Mouse (Mus musculus) testis, adult 2 months (tissue): ENCODE results near the gene Dhx30. TPM values are rescaled to one million over a fixed set of nuclear protein-coding genes. Genes with fewer than 3 reads are reported as not detected.
"Not testable (repeated sequence)": the region's sequence is repeated elsewhere in the genome, so short reads cannot be mapped to it uniquely, and the experiment has no call there.

ENCODE experiments used
- H3K27ac ChIP-seq: fragments of 200-500 bp; 2 replicates; pipeline ENCODE4 v1.5.1; 2012; ENCODE audit warnings: low read depth, low read length; ENCODE audit not compliant: control insufficient read depth, insufficient read depth
- H3K27me3 ChIP-seq: fragments of 200-500 bp; 2 replicates; pipeline ENCODE4 v1.6.1; 2012; ENCODE audit warnings: mild to moderate bottlenecking, low read length, moderate library complexity; ENCODE audit not compliant: control insufficient read depth, insufficient read depth
- H3K36me3 ChIP-seq: fragments of 200-500 bp; 2 replicates; pipeline ENCODE4 v1.6.1; 2012; ENCODE audit warnings: mild to moderate bottlenecking, low read length; ENCODE audit not compliant: control insufficient read depth, insufficient read depth
- H3K4me1 ChIP-seq: fragments of 200-500 bp; 2 replicates; pipeline ENCODE4 v1.6.1; 2012; ENCODE audit warnings: low read length; ENCODE audit not compliant: control insufficient read depth, insufficient read depth
- H3K4me3 ChIP-seq: fragments of 200-500 bp; 2 replicates; pipeline ENCODE4 v1.5.1; 2012; ENCODE audit warnings: low read depth, mild to moderate bottlenecking, low read length, moderate library complexity, mixed read lengths; ENCODE audit not compliant: control insufficient read depth
- CTCF ChIP-seq: fragments of 200-500 bp; IDR thresholded peaks from 2 replicates; pipeline ENCODE4 v1.5.1; 2012; ENCODE audit warnings: low read depth, mild to moderate bottlenecking, inconsistent platforms, low read length, moderate library complexity; ENCODE audit not compliant: control insufficient read depth, insufficient read depth, insufficient replicate concordance
- POLR2A ChIP-seq: fragments of 200-500 bp; IDR thresholded peaks from 2 replicates; pipeline ENCODE4 v1.6.1; 2012; ENCODE audit warnings: low read depth, mild to moderate bottlenecking, inconsistent platforms, low read length, moderate library complexity; ENCODE audit not compliant: control insufficient read depth
- polyA plus RNA-seq: library from polyadenylated mRNA; depleted of rRNA; stranded (reverse); fragments of >200 nt; gene quantifications from 2 replicates; pipeline ENCODE4 v1.2.3, GENCODE M21; 2012

Gene Dhx30
- polyA plus RNA-seq, 1 experiment = 160 TPM

DNA sequence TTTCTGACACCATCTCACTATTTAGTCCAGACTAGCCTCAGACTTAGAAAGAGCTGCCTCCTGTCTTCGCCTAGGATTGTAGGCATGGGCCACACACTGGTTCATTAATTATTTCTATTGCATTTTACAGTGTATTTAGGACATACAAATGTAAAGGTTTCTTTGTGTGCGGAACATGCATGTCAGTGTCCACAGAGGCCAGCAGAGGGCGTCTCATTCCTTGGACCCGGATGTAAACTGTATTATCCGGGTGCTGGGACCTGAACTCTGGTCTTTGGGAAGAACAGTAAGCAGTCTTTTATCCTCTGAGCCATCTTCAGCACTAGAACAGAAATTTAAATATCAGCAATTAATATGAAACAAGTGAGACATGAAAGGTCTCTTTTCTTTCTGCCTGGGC, 16.5 kb upstream of the Dhx30 start:
- peaks cover 8% of the 10 kb centered on the region for H3K4me1 ChIP-seq
- no peak overlapping the region for H3K27ac ChIP-seq
- TF ChIP-seq POLR2A = no peak
- H3K36me3 ChIP-seq = no peaks in the 10 kb centered on the region
- H3K27me3 ChIP-seq = no peaks in the 10 kb centered on the region
- H3K4me3 ChIP-seq = no peak overlapping the region

- Histone ChIP-seq H3K4me3 (peak overlapping the region; percentile 95), H3K4me1 (peaks cover 8% of the 10 kb centered on the region), H3K27ac (no peak overlapping the region), H3K36me3 (no peaks in the 10 kb centered on the region), H3K27me3 (no peaks in the 10 kb centered on the region)
- TF ChIP-seq CTCF (no peak), POLR2A (no peak)
Observed at GRCm38 (mm10) chr9:110132921-110133320, 15.3 kb upstream of the Dhx30 start.

- H3K4me1 ChIP-seq = peaks cover 8% of the 10 kb centered on the region
- TF ChIP-seq CTCF (no peak), POLR2A (no peak)
- no peaks in the 10 kb centered on the region for H3K27me3 ChIP-seq
- H3K36me3 ChIP-seq = no peaks in the 10 kb centered on the region
- H3K27ac ChIP-seq = peak overlapping the region; percentile 95
- peak overlapping the region; percentile 95 for H3K4me3 ChIP-seq
Observed at GRCm38 (mm10) chr9:110132201-110132605, 14.6 kb upstream of the Dhx30 start.

DNA sequence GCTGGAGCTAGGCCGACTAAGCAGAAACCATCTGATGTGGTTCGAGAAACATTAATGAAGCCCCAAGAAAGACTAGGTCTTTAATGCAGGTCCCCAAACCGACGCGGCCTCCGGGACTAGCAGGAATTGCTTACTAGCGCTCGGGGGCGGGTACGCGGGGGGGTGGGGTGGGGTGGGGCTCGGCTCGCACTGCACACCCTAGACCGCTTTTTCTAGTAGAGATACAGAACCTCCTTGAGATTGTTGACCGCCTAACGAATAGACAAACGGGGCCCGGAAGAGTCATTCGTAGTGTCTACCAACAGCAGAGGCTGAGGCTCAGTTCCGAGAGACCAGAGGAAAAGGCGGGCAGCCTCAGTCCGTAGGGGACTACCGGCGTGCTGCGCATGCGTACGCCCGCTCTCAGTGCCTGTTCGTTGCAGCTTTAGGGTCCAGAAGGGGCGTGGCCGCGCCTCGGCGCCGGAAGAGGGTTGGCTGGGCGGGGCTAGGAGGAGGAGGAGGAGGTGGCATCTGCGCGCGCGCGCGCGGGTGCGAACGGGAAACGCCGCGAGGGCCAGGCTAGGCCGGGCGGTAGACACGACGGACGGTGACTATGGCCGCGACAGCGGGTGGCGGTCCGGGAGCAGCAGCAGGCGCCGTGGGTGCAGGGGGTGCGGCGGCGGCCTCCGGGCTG, 14.0 kb upstream of the Dhx30 start:
- Histone ChIP-seq H3K27ac (peak overlapping the region; percentile 95), H3K4me1 (peaks cover 8% of the 10 kb centered on the region), H3K4me3 (peak overlapping the region; percentile 95), H3K27me3 (no peaks in the 10 kb centered on the region), H3K36me3 (no peaks in the 10 kb centered on the region)
- TF ChIP-seq POLR2A = peak; percentile 98
- no peak for TF ChIP-seq CTCF

- TF ChIP-seq POLR2A (no peak), CTCF (no peak)
- H3K36me3 ChIP-seq = no peaks in the 10 kb centered on the region
- H3K27ac ChIP-seq = peak overlapping the region; percentile 95
- no peaks in the 10 kb centered on the region for H3K27me3 ChIP-seq
- H3K4me1 ChIP-seq = peaks cover 8% of the 10 kb centered on the region
- H3K4me3 ChIP-seq = peak overlapping the region; percentile 95
Observed at GRCm38 (mm10) chr9:110130896-110131524, 13.4 kb upstream of the Dhx30 start.

DNA sequence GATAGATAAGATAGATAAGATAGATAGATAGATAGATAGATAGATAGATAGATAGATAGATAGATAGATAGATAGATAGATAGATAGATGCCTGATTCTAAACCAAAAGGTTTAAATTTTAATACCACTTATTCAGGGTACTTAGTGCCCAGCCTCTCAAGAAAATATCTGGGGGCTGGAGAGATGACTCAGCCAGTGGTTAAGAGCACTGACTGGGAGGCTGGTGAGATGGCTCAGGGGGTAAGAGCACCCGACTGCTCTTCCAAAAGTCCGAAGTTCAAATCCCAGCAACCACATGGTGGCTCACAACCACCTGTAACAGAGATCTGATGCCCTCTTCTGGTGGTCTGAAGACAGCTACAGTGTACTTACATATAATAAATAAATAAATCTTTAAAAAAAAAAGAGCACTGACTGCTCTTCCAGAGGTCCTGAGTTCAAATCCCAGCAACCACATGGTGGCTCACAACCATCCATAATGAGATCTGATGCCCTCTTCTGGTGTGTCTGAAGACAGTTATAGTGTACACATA, 6.4 kb upstream of the Dhx30 start:
- H3K27ac ChIP-seq, H3K4me3 ChIP-seq, H3K27me3 ChIP-seq, H3K4me1 ChIP-seq, H3K36me3 ChIP-seq: not testable (repeated sequence)

DNA sequence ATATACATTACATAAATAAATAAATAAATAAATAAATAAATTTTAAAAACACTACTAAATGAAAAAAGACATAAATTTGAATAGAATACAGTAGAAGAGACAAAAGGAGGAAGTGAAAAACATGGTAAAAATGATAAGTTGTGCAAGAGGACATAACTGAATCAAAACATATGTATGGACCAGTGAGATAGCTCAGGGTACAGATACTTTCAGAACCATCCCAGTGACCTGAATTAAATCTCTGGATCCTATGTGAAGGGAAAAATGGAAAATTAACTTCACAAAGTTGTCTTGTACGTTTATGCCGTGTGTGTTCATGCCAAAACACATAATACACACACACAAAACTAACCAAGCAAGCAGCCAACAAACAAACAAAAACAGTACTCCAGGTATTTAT, 5.7 kb upstream of the Dhx30 start:
- H3K36me3 ChIP-seq = no peaks in the 10 kb centered on the region
- H3K4me3 ChIP-seq = no peak overlapping the region
- H3K27me3 ChIP-seq = no peaks in the 10 kb centered on the region
- TF ChIP-seq POLR2A = no peak
- TF ChIP-seq CTCF = no peak
- H3K27ac ChIP-seq = no peak overlapping the region
- peaks cover under 1% of the 10 kb centered on the region; the same call in 1 of the 2 replicates for H3K4me1 ChIP-seq

DNA sequence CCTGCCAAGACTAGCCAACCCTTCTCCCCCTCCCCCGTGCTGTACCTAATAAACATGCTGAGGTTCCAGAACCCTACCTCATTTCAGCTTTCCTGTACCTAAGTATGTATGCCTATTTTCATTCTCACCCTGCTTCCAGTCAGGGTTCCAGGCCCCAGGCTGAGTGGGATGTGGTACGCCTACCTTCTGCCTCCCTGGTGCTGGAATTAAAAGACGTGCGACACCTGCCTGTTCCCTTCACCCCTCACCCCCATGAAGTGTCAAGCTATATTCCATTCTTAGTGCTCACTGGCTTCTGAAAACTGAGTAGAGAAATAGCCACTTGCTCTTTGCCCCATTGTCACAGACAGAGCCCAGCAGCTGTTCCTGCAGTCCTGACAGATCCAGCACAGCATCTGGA, 3.8 kb upstream of the Dhx30 start:
- Histone ChIP-seq H3K36me3 (no peaks in the 10 kb centered on the region), H3K4me1 (peaks cover 7% of the 10 kb centered on the region), H3K27me3 (no peaks in the 10 kb centered on the region), H3K4me3 (no peak overlapping the region), H3K27ac (no peak overlapping the region)
- TF ChIP-seq POLR2A (no peak), CTCF (no peak)
